In genomic region chr13:94885291-94886235, GRCm38 (mm10) we compare ENCODE assay signal across 9 mouse cellular contexts. TPM values are rescaled to one million over a fixed set of nuclear protein-coding genes. Genes with fewer than 3 reads are reported as not detected.
DNase-seq lines count a peak whose midpoint lies in the region; ATAC-seq and TF ChIP-seq lines count a peak whose summit lies in the region.
"Had no signal": no experiment of that assay in that cellular context is flagged by ENCODE, and none has a peak within 500 bp of the region (broad histone marks: within the 10 kb centered on the region; RNA-seq: fewer than 3 reads in every experiment).

No protein-coding gene starts in this region.

- peak overlapping the region; percentile 65 for H3K4me2 ChIP-seq in limb, embryonic 13.5 days (replicated peaks)

- peaks cover 10% of the 10 kb centered on the region; the same call in 1 of the 2 replicates for H3K9me3 ChIP-seq in megakaryocyte, embryonic 14.5 days
- H3K9me3 ChIP-seq in limb, embryonic 13.5 days, result no peaks in the 10 kb centered on the region

- H3K4me1 ChIP-seq in megakaryocyte, embryonic 14.5 days, result peaks cover 36% of the 10 kb centered on the region
- peaks cover 25% of the 10 kb centered on the region for H3K4me1 ChIP-seq in limb, embryonic 13.5 days
- H3K4me1 ChIP-seq in testis, adult 2 months (ENCODE audit: control insufficient read depth, insufficient read depth, low read length), result peaks cover 20% of the 10 kb centered on the region

- ATAC-seq in cerebellum, adult (ENCODE audit: insufficient number of reproducible peaks, low FRiP score, low TSS enrichment), result 0 out of 2 replicates have a peak, but pooled peaks have one; percentile 6
- ATAC-seq in megakaryocyte, adult 5-6 weeks (ENCODE audit: poor library complexity, severe bottlenecking), result no peak
- no peak; the same call in 1 of the 2 replicates for ATAC-seq in limb, embryonic 13.5 days (ENCODE audit: low FRiP score, low read depth)
- ATAC-seq in erythroid progenitor cell, adult 5-6 weeks (replicated peaks; ENCODE audit: low FRiP score, poor library complexity, severe bottlenecking), result no peak

- peaks cover 87% of the 10 kb centered on the region for H3K27me3 ChIP-seq in megakaryocyte, embryonic 14.5 days (replicated peaks)
- H3K27me3 ChIP-seq in limb, embryonic 13.5 days, result peaks cover 92% of the 10 kb centered on the region
- H3K27me3 ChIP-seq in testis, adult 2 months (ENCODE audit: control insufficient read depth, insufficient read depth, low read length), result no peaks in the 10 kb centered on the region

- H3K36me3 ChIP-seq in megakaryocyte, embryonic 14.5 days (replicated peaks; ENCODE audit: low read length), result no peaks in the 10 kb centered on the region
- no peaks in the 10 kb centered on the region for H3K36me3 ChIP-seq in limb, embryonic 13.5 days
- no peaks in the 10 kb centered on the region for H3K36me3 ChIP-seq in testis, adult 2 months (ENCODE audit: control insufficient read depth, insufficient read depth, low read length)

- no peak for DNase-seq in cerebellum, adult 9-10 months
- no peak for DNase-seq in thymus, postnatal 25 days

- H3K4me3 ChIP-seq in megakaryocyte, embryonic 14.5 days (replicated peaks), result peak overlapping the region; percentile 64
- H3K4me3 ChIP-seq in limb, embryonic 13.5 days, result peak overlapping the region; percentile 41
- peak overlapping the region; percentile 85 for H3K4me3 ChIP-seq in testis, adult 2 months (ENCODE audit: control insufficient read depth, low read depth, low read length)

- TF ChIP-seq POLR2A in testis, adult 2 months (IDR thresholded peaks at IDR 0.05; ENCODE audit: control insufficient read depth, low read depth, low read length), result no peak

- no peak for TF ChIP-seq CTCF in testis, adult 2 months (IDR thresholded peaks at IDR 0.05; ENCODE audit: control insufficient read depth, insufficient read depth, insufficient replicate concordance, low read depth, low read length)

- peak overlapping the region; percentile 48 for H3K9ac ChIP-seq in limb, embryonic 13.5 days

- WGBS in limb, embryonic 13.5 days, result under 1% methylated on average over 74 of the region's 81 CpGs

- no peak overlapping the region for H3K27ac ChIP-seq in limb, embryonic 13.5 days
- H3K27ac ChIP-seq in testis, adult 2 months (ENCODE audit: control insufficient read depth, insufficient read depth, low read depth, low read length), result peak overlapping the region; percentile 44
- H3K27ac ChIP-seq: macrophage had no signal

RNA-seq across cellular contexts. Expression of gene Otp, which starts 10.2 kb away (rescaled TPM):
- not detected in 2 replicates for polyA plus RNA-seq in megakaryocyte, embryonic 14.5 days (2012; ENCODE audit: insufficient read depth, low replicate concordance)
- total RNA-seq in megakaryocyte, adult 5-6 weeks (2015), result not detected in 2 replicates
- total RNA-seq in megakaryocyte, adult 5-6 weeks (2017), result not detected in 2 replicates
- polyA plus RNA-seq in limb, embryonic 13.5 days (2015; fragmentation: Nextera tagmentation; extraction: Ambion mirVana), result not detected in 2 replicates
- not detected in 2 replicates for polyA plus RNA-seq in testis, adult 2 months (2012; rRNA removed)
- total RNA-seq in erythroid progenitor cell, adult 5-6 weeks (2015; ENCODE audit: low replicate concordance), result not detected in 2 replicates
- total RNA-seq in erythroid progenitor cell, adult 5-6 weeks (2017; ENCODE audit: low replicate concordance), result not detected in 2 replicates
- polyA plus RNA-seq: macrophage had no signal
